Mouse (Mus musculus): ENCODE data around the gene Thsd4.

GRCm38 (mm10) chr9:60305204-60305840 lies 216.5 kb downstream of the Thsd4 start:
- TF ChIP-seq CTCF (IDR thresholded peaks at IDR 0.05; ENCODE audit: low read depth) (no peak), EP300 (IDR thresholded peaks at IDR 0.05; ENCODE audit: low read depth) (no peak)
